Mouse (Mus musculus) MEL (cell line): Measurements from ENCODE around the gene Pcdh18.

Experiments used
- CHD1 ChIP-seq: IDR thresholded peaks from 2 replicates; pipeline ENCODE4 v1.6.1; 2012; ENCODE audit warnings: low read depth, mild to moderate bottlenecking, inconsistent platforms, low read length, improper control_type of control experiment
- CTCF ChIP-seq, 3 experiments: IDR thresholded peaks in 2 of 3; conservative IDR thresholded peaks in 1 of 3; 2 replicates each; pipeline ENCODE4 v1.5.1; 2011 to 2012; ENCODE audit warnings: low read length in 3 of 3, low read depth in 2 of 3, mild to moderate bottlenecking in 2 of 3, improper control_type of control experiment in 1 of 3, inconsistent platforms in 1 of 3, mixed read lengths in 1 of 3, moderate library complexity in 1 of 3; ENCODE audit not compliant: control insufficient read depth in 1 of 3, insufficient read depth in 1 of 3, poor library complexity in 1 of 3, severe bottlenecking in 1 of 3
- GATA1 ChIP-seq: IDR thresholded peaks from 2 replicates; pipeline ENCODE4 v1.6.1; 2011; ENCODE audit warnings: low read depth, low read length, improper control_type of control experiment
- MXI1 ChIP-seq: IDR thresholded peaks from 2 replicates; pipeline ENCODE4 v1.6.1; 2011; ENCODE audit warnings: mild to moderate bottlenecking, low read depth, low read length, improper control_type of control experiment
- ZKSCAN1 ChIP-seq: IDR thresholded peaks from 2 replicates; pipeline ENCODE4 v1.6.1; 2012; ENCODE audit warnings: low read depth, mild to moderate bottlenecking, inconsistent platforms, low read length, improper control_type of control experiment, moderate library complexity

DNA sequence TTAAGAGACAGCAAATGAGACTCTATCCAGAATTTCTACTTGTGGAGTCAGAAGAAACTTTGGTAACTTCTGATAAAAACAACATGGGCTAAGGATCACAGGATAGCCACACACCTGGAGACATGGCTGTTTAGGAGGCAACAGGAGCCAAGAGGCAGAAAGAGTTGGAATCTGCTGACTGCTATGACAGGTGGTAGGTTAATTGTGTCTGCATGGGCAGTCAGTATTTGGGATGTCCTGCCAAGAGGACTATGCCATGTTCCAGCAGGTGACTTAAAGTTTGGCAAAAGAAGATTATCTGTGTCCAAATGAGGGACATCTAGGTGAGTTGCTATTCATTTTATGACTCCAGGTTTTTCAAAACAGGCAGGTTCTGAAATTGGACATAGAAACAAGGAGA, 4.8 kb upstream of the Pcdh18 start:
- TF ChIP-seq ZKSCAN1 (no peak), CHD1 (no peak), CTCF (IDR thresholded peaks at IDR 0.05 in 2 of 3, conservative IDR thresholded peaks at IDR 0.05 in 1 of 3; ENCODE audit: control insufficient read depth in 1 of 3, insufficient read depth in 1 of 3, low read depth in 2 of 3, low read length in 3 of 3, poor library complexity in 1 of 3, severe bottlenecking in 1 of 3) (no peak), MXI1 (no peak), GATA1 (no peak)
